Mouse (Mus musculus): ENCODE measurements at regions not wholly inside any gene's neighbourhood (a gene's known extent, or its start where the extent isn't known, plus 50 kb on each side); places are given as distances from the start of the nearest gene placed in this dataset.

GRCm38 (mm10) chr16:75663871-75664270 lies 71.2 kb downstream of the Rbm11 start:
- no peak for DNase-seq

DNA sequence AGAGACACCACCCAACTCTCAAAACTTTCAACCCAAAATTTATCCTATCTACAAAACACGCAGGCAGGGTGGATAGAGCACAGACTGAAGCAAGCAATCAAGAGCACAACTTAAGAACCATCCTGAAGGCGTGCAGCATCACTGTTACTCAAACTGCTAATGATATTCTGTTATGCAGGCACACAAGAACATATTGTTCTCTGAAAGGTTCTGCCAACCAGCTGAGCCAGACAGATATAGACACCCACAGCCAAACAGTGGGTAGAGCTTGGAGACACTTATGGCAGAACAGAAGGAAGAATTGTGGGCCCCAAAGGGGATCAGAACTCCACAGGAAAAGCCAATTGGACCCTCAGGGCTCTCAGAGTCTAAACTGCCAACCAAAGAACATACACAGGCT lies 74.9 kb downstream of the Rbm11 start:
- DNase-seq = no peak

DNA sequence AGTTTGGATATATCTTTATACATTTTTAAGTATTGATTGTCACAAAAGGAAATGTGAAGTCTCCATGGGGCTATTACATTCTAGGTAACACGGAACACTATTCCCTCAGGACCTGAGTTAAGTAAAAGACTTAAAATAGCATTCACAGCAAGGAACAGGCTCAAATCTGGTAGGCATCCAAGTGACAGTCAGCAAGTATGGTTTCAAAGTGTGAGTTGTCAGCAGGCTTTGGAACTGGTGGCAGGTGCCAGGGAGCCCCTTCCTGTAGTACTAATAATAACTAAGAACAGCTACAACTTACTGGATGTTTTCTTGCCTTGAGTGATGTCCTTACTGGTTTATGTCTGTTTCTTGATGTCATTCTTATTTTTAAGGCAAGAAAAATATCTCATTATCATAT lies 79.5 kb downstream of the Rbm11 start:
- DNase-seq = no peak

- DNase-seq = peak; percentile 13 to 17
Measured at GRCm38 (mm10) chr16:75675871-75676270, 83.2 kb downstream of the Rbm11 start.

DNA sequence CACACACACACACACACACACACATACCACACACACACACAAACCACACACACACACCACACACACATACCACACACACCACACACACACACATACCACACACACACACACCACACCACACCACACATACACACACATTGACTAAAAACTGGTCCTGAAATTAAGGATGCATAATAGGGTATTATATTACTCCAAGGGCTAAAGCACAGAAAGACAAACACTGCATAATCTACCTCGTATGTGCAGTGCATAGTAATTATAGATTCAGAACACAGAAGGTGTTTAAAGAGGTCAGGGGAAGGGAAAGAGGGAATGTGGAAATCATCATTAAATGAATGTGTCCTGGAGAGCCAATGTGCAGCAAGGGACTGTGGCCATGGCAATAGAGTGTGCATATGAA lies 84.5 kb downstream of the Rbm11 start:
- DNase-seq = no peak

Measured in cerebellum, adult 18-20 months (tissue).